Mouse (Mus musculus): ENCODE results near the gene Tspan4. TPM values are rescaled to one million over a fixed set of nuclear protein-coding genes. Genes with fewer than 3 reads are reported as not detected.
A peak's percentile ranks its signal among the peaks of the same experiment; 100 is the strongest.

The Tspan4 gene
- total RNA-seq, 2 experiments from 2014 or later, result 49.6 to 61.3 TPM

DNA sequence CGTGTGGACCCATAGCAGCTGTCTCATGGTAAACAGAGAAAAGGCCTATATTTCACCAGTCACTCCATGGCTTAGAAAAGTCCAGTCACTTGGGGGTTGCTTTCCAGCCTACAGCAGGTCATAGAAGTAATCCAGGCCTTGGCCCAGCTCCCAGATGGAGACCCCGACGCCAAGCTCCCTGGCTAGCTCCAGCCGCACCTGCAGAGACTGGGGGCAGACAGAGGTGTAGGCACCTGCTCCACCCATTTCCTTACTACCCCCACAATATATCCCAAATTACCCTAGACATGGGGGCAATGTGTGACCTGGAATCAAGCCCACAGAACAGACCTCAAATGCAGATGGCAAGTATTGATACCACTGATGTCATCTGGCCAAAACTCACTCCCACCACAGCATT, 20.9 kb downstream of the Tspan4 start:
- no peak for DNase-seq (ENCODE audit: low spot score in 2 of 2)

- DNase-seq (ENCODE audit: low spot score in 2 of 2), result no peak
Measured at GRCm38 (mm10) chr7:141497600-141497999, 22.6 kb downstream of the Tspan4 start.

DNA sequence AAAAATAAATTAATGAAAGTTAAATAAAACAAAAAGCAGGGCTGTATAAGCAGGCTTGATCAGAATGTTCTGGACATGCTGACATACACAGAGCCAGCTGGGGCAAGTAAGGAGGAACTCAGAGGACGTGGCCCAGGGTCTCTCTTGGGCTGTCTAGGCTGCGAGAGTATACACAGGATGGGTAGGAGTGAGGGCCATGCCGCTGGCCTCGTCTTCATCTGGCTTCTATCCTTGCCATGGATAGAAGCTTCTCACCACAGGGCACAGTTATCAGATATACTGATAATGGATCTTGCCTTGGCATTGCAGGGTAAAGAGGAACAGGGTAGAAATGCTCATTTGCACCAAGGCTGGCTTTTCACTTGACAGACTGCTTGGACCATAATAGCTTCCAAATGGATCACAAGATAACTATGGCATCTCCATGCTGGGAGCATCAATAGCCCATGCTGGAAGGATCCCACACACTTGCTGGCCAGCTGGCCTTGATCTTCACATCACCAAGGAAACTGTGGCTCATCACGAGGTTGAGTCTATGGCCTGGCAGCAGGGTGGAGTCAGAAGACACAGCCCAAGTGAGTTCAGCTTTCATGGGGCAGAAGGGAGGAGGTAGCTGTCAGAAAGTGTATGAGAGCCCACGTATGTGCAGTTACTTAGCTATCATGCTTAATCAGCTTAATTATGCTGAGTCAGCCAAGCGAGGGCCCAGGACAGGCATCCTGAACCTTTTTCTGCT, 26.9 kb downstream of the Tspan4 start:
- peak in 1 of 2 experiments; percentile 23 for DNase-seq (ENCODE audit: low spot score in 2 of 2)

DNA sequence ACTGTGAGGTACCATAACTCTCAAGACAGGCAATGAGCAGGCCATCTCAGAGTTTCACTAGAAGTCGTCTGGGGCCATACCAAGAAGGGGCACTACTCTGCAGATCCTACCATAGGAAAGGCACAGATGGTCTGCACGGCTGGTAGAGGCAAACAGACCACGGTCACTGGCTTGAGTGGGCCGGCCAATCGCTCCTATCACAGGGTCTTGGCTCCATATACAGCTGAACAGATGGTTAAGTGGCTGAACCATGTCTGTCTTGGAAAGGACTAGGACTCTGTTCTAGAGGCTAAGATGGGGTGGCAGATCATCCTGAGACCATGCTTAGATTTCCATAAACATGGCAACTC, 27.5 kb downstream of the Tspan4 start:
- no peak for DNase-seq (ENCODE audit: low spot score in 2 of 2)

DNA sequence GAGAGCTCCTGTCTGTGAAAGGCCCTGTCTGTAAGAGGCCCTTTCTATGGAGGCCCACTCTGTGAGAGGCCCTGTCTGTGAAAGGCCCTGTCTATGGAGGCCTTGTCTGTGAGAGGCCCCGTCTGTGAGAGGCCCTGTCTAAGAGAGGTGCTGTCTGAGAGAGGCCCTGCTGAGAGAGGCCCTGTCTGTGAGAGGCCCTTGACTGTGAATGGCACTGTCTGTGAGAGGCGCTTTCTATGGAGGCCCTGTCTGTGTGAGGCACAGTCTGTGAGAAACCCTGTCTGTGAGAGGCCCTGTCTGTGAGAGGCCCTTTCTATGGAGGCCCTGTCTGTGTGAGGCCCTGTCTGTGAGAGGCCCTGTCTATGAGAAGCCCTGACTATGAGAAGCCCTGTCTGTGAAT, 31.2 kb downstream of the Tspan4 start:
- no peak for DNase-seq (ENCODE audit: low spot score in 2 of 2)

DNA sequence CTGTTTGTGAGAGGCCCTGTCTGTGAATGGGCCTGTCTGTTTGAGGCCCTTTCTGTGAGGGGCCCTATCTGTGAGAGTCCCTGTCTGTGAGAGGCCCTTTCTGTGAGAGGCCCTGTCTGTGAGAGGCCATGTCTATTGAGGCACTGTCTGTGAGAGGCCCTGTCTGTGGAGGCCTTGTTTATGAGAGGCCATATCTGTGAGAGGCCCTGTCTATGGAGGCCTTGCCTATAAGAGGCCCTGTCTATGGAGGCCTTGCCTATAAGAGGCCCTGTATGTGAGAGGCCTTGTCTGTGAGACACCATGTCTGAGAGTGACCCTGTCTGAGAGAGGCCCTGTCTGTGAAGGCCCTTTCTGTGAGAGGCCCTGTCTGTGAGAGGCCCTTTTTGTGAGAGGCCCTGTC, 33.1 kb downstream of the Tspan4 start:
- DNase-seq (ENCODE audit: low spot score in 2 of 2), result no peak

DNA sequence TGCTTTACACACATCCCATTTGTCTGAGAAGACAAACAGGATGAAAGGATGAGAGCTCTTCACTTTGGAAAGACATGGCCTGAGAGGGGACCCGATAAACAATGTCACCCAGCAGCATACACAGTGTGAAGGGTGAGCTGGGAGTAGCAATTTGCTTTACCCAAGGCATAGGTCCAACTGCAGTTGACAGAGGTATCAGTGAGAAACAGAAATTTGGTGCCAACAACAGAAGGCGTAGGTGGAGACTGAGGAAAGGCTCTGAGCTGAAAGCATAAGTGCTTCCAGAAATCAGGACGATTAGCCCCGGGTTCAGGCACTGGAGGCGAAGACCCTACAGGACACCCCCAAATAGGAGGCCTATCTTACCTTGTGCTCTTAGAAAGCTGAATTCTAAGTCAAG, 35.2 kb downstream of the Tspan4 start:
- no peak for DNase-seq (ENCODE audit: low spot score in 2 of 2)

DNA sequence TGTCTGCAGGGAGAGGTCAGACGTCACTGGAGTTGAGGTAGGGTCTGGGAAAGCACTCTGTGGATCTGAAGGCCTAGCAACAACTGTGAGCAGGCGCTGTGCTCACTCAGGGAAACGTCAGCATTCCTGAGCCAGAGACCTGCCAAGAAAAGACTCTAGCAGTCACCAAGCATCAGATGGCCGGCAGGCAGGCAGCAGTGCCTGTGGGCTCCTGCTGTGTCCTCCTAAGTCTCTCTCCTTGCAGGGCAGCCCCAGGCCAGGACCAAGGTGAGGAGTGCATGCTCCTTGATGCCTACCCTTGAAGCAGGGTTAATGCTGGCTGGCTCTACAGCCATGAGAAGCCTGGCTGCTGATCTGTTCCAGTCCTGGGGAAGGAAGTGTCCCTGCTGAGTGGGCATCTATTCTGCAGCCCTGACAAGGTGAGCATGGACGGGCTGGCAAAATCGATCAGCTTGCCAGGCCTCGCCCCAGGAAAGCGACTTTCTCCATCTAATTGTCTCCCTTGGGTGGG, 35.7 kb downstream of the Tspan4 start:
- no peak for DNase-seq (ENCODE audit: low spot score in 2 of 2)

DNA sequence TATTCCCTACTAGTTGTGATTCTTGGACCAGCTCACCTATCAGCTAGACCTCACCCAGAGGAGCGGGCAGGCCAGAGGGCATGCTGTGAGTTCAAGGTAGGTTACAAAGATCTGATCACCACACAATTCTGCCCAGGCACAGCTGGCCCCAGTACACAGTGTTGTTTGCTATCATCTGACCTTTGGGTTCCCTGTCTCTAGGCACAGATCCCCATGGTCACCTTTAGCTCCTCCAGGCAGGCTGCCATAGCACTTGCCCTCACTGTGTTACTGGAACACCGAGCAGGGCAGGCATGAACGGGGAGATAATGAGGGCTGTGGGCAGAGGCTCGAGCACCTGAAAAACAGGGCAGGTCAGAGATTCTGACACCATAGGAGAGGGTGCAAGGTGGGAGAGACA, 42.6 kb downstream of the Tspan4 start:
- DNase-seq (ENCODE audit: low spot score in 2 of 2), result no peak

GRCm38 (mm10) chr7:141518296-141518695, 43.3 kb downstream of the Tspan4 start:
- DNase-seq (ENCODE audit: low spot score in 2 of 2), result no peak

GRCm38 (mm10) chr7:141518926-141519325, 43.9 kb downstream of the Tspan4 start:
- DNase-seq (ENCODE audit: low spot score in 2 of 2), result no peak

DNA sequence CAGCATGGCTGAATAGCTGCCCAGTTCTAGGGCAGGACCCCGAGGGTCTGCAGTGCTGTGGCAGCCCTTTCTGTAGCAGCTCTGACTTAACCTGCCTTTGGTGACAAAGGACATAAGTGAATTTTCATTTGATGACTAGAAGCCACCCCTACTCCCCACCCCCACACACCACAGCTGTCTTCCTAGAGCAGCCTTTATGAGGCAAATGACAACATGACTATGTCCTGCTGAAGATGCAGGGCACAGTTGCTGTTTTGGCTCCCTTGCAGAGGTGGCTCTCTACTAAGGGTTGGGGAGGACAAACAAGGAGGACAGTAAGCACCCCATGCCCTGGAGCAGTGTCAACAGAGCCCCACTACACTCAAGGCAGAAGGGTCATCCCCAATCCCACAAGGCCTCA, 44.8 kb downstream of the Tspan4 start:
- DNase-seq (ENCODE audit: low spot score in 2 of 2), result no peak

- DNase-seq (ENCODE audit: low spot score in 2 of 2), result no peak
Measured at GRCm38 (mm10) chr7:141523007-141523406, 48.0 kb downstream of the Tspan4 start.

DNA sequence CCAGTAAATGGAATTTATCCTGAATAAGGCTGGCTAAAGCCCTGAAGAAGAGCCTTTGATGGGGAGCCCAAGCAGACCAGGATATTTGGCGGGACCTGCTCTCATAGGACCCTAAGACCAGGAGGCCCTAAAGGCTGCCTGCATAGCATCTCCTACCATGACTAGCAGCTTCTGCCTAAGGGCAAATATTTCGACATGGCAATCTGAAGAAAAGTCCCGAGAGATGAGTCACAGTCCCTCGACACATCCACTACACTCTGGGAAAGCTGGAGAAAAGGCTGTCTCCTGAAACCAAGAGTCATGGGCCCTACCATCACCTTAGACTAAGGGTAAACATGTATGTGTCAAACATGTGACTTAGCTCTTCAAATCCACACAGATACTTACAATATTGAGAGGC, 49.2 kb downstream of the Tspan4 start:
- DNase-seq (ENCODE audit: low spot score in 2 of 2), result no peak

- peak; percentile 66 to 72 for DNase-seq (ENCODE audit: low spot score in 2 of 2)
Measured at GRCm38 (mm10) chr7:141524760-141525579, 49.9 kb downstream of the Tspan4 start.

GRCm38 (mm10) chr7:141525580-141525925, 50.5 kb downstream of the Tspan4 start:
- DNase-seq (ENCODE audit: low spot score in 2 of 2), result no peak

DNA sequence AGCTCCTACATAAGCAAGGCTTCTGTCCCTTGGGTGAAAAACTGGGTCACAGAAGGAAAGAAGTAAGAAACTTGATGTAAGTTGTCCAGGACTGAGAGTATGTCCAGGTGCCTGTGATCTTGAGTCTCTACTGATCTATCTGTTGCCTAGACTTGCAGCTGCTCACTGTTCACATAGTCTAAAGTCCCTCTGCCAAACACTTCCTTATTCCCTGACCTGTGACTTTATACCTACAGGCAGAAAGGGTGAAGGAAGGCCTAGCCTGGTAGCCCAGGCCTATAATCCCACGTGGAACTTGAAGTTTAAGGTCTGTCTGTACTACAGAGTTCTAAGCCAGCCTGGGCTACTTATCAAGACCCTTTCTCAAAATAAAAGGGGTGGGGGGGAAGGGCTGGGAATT, 60.5 kb downstream of the Tspan4 start:
- DNase-seq (ENCODE audit: low spot score in 2 of 2), result no peak

GRCm38 (mm10) chr7:141538852-141539555, 64.0 kb downstream of the Tspan4 start:
- DNase-seq (ENCODE audit: low spot score in 2 of 2), result no peak

- DNase-seq (ENCODE audit: low spot score in 2 of 2), result peak; percentile 96 to 98
Measured at GRCm38 (mm10) chr7:141539556-141540311, 64.7 kb downstream of the Tspan4 start, which contains the start of gene Chid1. Gene Chid1 (minus strand): TSS chr7:141539857.

DNA sequence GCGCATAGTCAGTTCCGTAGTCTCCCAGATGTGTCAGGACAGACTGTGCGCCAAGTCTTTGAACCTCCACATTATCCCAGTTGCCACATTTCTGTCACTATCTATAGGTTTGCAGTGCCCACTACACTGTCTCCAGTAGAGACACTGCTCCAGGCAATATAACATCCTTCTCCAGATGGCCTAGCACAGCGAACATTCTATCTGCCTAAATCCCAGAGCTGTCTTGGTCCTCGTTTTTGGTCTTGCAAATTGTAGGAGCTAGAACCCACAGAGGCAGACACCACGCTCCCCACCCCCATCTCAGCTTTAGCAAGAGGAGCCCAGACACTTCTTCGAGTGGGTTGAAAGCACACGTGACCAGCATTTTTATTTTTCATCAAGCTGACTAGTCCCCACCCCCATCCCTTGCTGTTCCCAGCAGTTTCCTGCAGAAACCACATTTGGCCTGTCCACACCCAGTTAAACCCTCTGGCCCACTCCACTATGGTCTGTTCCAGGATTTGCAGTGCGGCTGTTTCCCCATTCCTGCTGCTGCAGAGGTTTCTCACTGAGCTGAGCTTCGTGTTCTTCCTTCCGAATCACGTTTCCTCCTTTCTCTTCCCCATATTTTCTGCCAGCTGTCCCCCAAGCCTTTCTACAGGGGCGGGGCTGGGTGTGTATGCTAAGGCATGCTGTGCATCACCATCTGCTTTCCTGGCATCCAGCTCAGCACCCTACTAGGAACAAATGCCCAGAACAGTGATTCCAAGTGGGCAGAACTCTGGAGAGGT, 65.5 kb downstream of the Tspan4 start:
- peak in 1 of 2 experiments; percentile 36 for DNase-seq (ENCODE audit: low spot score in 2 of 2)

Data from adrenal gland, adult 18-20 months (tissue).